Mouse (Mus musculus): ENCODE measurements around the gene Lhx5. TPM values are rescaled to one million over a fixed set of nuclear protein-coding genes. Genes with fewer than 3 reads are reported as not detected.
A peak's percentile ranks its signal among the peaks of the same experiment; 100 is the strongest.

The Lhx5 gene
- polyA plus RNA-seq, 1 experiment from 2014 or later = not detected

DNA sequence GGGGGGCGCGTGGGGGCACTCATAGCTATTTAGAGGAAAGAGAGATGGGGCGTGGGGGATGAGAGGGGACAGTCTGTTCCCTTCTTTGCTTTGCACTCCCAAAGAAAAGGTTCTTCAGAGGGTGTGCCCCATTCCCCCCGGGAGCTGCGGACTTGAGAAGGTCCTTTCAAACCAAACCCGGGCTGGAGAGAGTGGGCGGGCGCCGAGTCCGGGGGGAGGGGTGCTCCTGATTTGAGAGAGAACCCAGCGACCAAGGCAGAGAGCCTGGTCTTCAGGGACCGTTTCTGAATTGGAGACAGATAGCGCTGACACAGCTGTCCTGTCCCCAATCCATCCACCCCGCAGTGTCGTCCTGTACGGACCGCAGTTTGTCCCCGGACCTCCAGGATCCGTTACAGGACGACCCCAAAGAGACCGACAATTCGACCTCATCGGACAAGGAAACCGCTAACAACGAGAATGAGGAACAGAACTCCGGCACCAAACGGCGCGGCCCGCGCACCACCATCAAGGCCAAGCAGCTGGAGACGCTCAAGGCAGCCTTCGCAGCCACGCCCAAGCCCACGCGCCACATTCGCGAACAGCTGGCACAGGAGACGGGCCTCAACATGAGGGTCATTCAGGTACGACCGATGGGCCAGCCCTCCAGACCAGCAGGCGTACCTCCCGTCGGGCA, 3.6 kb downstream of the Lhx5 start:
- Histone ChIP-seq H3K4me1 (peaks cover 30% of the 10 kb centered on the region), H3K9ac (no peak overlapping the region), H3K9me3 (no peaks in the 10 kb centered on the region), H3K36me3 (no peaks in the 10 kb centered on the region), H3K4me2 (replicated peaks) (no peak overlapping the region; the same call in 1 of the 2 replicates), H3K4me3 (no peak overlapping the region), H3K27me3 (peaks cover 99% of the 10 kb centered on the region), H3K27ac (no peak overlapping the region)
- no peak for ATAC-seq (ENCODE audit: low FRiP score, low read depth)
- WGBS = under 1% methylated on average over 44 of the region's 44 CpGs

DNA sequence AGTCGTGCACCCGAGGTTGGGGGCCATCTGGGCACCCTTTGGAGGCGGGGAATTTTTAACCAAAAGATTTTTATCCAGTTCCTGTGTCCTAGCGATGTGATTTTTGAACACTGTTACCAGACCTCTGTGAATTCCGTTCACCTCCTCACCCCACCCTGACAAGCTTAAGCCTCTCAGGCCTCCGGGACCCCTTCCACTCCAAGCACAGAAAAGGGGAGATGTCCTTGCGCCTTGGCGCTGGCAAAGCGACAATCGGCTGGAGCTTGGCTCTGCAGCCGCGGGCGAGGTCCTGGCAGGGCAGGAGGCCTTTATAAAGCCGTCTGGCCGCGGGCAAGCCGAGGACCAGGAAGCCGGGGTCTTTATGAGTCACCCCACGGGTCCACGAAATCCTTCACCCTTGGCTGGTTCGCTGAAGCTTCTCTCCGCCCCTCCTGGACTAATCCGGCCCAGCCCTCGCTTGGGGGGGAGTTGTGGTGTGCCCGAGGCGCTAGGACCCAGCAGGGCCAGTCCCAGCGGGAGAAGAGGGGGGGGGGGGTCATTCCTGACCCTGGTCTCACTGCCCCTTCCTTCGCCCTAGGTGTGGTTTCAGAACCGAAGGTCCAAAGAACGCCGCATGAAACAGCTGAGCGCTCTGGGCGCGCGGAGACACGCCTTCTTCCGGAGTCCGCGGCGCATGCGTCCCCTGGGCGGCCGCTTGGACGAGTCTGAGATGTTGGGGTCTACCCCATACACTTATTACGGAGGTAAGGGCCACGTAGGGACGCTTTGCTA, 4.4 kb downstream of the Lhx5 start:
- Histone ChIP-seq H3K36me3 (no peaks in the 10 kb centered on the region), H3K27me3 (peaks cover 100% of the 10 kb centered on the region), H3K4me2 (replicated peaks) (peak overlapping the region; percentile 61), H3K27ac (no peak overlapping the region), H3K4me1 (peaks cover 33% of the 10 kb centered on the region), H3K9me3 (no peaks in the 10 kb centered on the region), H3K4me3 (peak overlapping the region; percentile 38), H3K9ac (no peak overlapping the region)
- WGBS = under 1% methylated on average over 47 of the region's 47 CpGs
- no peak; the same call in 1 of the 2 replicates for ATAC-seq (ENCODE audit: low FRiP score, low read depth)

DNA sequence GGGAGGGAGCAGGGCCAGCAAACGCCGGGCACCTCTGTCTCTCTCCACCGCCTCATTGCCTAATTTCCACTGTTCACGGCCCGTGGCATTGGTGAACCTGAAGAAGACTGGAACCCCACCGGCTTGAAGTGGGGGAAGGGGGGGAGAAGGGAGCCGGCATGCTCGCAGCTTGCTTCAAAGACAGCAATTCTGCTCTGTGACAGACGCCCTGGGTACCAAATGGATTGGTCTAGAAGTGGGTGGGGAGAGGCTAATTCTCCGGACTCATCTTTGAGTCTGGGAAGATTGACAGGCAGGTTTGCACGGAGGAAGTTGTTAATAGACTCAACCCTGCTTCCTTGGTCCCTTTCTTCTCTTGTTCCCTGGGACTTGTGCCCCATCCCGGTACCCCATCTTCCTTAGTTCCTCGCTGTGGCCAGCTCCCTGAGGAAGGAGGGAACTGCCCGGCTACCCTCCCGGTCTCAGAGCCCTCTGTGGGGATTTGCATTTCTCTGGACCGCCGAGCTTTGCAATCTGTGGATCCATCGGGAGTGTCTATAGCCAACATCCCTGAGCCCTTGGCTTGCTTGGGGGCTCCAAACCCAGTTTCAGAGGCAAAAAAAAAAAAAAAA, 5.5 kb downstream of the Lhx5 start:
- H3K27me3 ChIP-seq = peaks cover 96% of the 10 kb centered on the region
- no peak overlapping the region for H3K4me3 ChIP-seq
- no peak for ATAC-seq (ENCODE audit: low FRiP score, low read depth)
- peaks cover 29% of the 10 kb centered on the region for H3K4me1 ChIP-seq
- under 1% methylated on average over 18 of the region's 18 CpGs for WGBS
- H3K36me3 ChIP-seq = no peaks in the 10 kb centered on the region
- H3K27ac ChIP-seq = no peak overlapping the region
- H3K4me2 ChIP-seq (replicated peaks) = no peak overlapping the region
- no peaks in the 10 kb centered on the region for H3K9me3 ChIP-seq
- no peak overlapping the region for H3K9ac ChIP-seq

DNA sequence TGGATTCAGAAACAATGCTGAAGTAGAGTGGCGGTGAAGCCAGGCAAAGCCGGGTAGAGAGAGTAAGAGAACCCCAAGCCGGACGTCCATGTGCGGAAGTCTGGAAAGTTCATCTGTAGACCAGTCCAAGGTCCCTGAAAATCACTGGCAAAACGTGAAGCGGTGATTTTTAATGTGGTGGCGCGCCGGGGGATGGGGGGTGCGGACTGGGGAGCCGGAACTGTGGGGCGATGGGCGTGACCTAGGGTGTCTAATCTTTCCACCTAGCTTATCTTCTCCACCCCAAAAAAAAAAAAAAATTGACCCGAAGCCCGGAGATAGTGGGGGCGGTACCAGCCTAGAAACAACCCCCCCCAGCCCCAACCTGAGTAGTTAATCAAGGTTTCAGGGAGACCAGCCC, 6.0 kb downstream of the Lhx5 start:
- Histone ChIP-seq H3K4me3 (0 out of 2 replicates have a peak overlapping the region, but pooled peaks have one; percentile 22), H3K27me3 (peaks cover 96% of the 10 kb centered on the region), H3K36me3 (no peaks in the 10 kb centered on the region), H3K4me1 (peaks cover 25% of the 10 kb centered on the region), H3K9ac (no peak overlapping the region), H3K4me2 (replicated peaks) (no peak overlapping the region), H3K9me3 (no peaks in the 10 kb centered on the region), H3K27ac (no peak overlapping the region)
- ATAC-seq (ENCODE audit: low FRiP score, low read depth) = no peak
- WGBS = under 1% methylated on average over 17 of the region's 17 CpGs

DNA sequence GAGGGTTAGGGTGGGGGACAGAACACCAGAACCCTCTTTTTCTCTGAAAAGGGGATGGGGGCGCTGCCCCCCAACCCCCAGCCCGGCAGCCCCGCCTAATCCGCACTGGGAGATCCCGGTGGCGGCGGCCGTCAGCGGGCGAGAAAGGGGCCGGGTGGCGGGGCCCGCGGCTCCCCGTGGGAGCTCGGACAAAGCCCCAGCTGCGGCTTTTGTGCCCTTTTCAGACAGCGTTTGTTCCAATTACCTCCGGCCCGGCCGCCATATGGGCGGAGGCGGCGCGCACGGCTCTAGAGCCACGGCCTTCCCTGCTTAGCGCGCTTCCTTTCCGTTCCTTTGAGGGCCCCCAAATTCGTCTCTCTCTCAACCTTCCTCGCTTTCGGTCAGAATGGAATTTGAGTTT, 6.5 kb downstream of the Lhx5 start:
- Histone ChIP-seq H3K9me3 (no peaks in the 10 kb centered on the region), H3K36me3 (no peaks in the 10 kb centered on the region), H3K27me3 (peaks cover 96% of the 10 kb centered on the region), H3K4me3 (peak overlapping the region; percentile 22), H3K4me2 (replicated peaks) (0 out of 2 replicates have a peak overlapping the region, but pooled peaks have one; percentile 35), H3K27ac (no peak overlapping the region), H3K9ac (no peak overlapping the region), H3K4me1 (peaks cover 25% of the 10 kb centered on the region)
- under 1% methylated on average over 33 of the region's 33 CpGs for WGBS
- ATAC-seq (ENCODE audit: low FRiP score, low read depth) = no peak

DNA sequence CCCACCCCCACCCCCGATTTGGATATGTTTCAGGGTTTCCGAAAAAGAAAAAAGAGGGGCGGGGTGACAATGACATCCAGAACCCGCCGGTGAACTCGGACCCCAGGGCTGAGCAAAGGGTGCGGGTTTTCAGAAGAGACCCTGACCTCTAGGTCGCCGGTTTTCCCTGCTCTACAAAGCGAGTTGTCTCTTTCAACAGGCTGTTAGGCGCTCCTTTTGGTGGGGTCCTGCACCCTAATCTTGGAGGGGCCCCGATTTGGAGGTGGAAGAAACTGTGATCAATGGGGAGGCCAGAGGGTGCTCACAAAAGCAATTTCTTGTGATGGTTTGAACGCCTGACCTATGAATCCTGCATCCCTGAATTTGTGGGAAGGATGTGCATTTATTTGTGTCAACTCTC, 7.0 kb downstream of the Lhx5 start:
- Histone ChIP-seq H3K4me1 (peaks cover 25% of the 10 kb centered on the region), H3K9ac (no peak overlapping the region), H3K27ac (no peak overlapping the region), H3K36me3 (no peaks in the 10 kb centered on the region), H3K4me3 (no peak overlapping the region), H3K27me3 (peaks cover 96% of the 10 kb centered on the region), H3K4me2 (replicated peaks) (0 out of 2 replicates have a peak overlapping the region, but pooled peaks have one; percentile 35), H3K9me3 (no peaks in the 10 kb centered on the region)
- ATAC-seq (ENCODE audit: low FRiP score, low read depth) = no peak
- WGBS = under 1% methylated on average over 13 of the region's 13 CpGs

DNA sequence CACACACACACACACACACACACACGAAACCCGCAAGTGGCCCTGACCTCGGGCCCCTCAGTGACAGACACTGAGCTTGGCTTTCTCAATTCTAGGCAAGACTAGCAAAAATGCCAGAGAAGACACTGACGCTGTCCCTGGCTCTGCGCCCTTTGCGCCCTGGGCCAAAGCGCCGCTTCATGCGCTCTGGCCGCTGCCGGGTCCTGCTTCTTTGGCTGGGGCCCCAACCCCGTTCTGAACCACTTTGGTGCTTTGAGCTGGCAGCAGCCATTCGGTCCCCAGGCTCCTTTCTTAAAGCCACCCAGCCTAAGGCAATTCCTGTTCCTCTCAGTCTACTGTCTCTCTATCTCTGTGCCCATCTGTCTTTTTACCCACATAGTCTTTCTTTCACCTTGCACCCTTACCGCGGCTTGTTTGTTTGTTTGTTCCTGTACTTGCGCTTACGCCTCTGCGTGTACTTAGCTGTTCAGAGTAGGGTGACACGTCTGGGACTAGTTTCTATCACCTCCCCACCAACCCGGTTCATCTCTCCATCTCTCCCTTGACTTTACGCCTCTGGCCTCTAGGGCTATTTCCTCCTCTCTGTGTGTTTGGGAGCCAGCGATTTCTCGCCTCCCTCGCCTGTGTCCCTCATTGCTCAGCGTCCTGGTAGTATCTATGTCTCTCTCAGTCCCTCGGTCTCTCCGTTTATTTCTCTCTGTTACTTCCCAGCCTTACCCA, 7.7 kb downstream of the Lhx5 start:
- no peak overlapping the region for H3K9ac ChIP-seq
- H3K27ac ChIP-seq = no peak overlapping the region
- under 1% methylated on average over 27 of the region's 27 CpGs for WGBS
- peaks cover 25% of the 10 kb centered on the region for H3K4me1 ChIP-seq
- ATAC-seq (ENCODE audit: low FRiP score, low read depth) = no peak
- no peak overlapping the region; the same call in 1 of the 2 replicates for H3K4me2 ChIP-seq (replicated peaks)
- no peak overlapping the region for H3K4me3 ChIP-seq
- no peaks in the 10 kb centered on the region for H3K36me3 ChIP-seq
- no peaks in the 10 kb centered on the region for H3K9me3 ChIP-seq
- peaks cover 95% of the 10 kb centered on the region for H3K27me3 ChIP-seq

DNA sequence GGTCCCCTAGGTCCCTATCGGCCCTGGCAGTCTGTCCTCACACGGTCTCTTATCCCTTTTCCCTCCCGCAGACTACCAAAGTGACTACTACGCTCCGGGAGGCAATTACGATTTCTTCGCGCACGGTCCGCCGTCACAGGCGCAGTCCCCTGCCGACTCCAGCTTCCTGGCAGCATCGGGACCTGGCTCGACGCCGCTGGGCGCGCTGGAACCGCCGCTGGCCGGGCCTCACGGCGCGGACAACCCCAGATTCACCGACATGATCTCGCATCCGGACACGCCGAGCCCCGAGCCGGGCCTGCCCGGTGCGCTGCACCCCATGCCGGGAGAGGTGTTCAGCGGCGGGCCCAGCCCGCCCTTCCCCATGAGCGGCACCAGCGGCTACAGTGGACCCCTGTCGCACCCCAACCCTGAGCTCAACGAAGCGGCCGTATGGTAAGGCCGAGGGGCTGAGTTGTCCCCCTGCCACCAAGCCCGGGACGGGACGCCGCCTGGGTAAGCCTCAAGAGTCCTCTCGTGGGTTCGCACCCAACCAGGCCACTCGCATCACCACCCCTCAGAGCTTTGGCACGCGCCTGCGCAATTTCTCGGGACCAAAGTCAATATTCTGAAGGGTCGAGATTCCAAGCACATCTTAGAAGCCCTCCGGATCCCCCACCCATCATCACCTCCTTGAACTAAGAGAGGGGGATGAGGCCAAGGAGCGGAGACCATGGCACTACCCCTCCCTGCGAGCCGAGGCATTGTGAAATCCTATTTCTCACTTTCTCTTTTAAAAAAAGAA, 8.6 kb downstream of the Lhx5 start:
- Histone ChIP-seq H3K9ac (peak overlapping the region; percentile 39; the same call in 1 of the 2 replicates), H3K36me3 (no peaks in the 10 kb centered on the region), H3K4me1 (peaks cover 25% of the 10 kb centered on the region), H3K4me2 (replicated peaks) (peak overlapping the region; percentile 58), H3K27ac (no peak overlapping the region), H3K27me3 (peaks cover 95% of the 10 kb centered on the region), H3K9me3 (no peaks in the 10 kb centered on the region), H3K4me3 (peak overlapping the region; percentile 36)
- 1% methylated on average over 60 of the region's 61 CpGs for WGBS
- ATAC-seq (ENCODE audit: low FRiP score, low read depth) = no peak

DNA sequence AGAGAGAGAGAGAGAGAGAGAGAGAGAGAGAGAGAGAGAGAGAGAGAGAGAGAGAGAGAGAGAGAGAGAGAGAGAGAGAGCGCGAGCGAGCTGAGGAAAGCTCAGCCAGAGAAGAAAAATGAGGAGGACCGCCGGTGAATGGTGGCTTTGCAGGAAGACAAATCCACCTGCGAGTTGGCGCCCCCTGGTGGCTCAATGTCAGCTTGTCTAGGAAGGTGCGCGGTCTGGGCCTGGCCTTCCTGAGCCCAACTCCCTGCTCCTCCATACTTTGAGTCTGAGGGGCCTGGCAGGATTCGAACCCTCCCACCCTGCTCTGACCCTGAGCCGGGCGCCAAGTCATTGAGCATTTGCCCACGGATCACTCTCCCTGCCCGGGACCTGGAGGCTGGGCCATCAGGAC, 9.2 kb downstream of the Lhx5 start:
- H3K36me3 ChIP-seq = no peaks in the 10 kb centered on the region
- WGBS = 6% methylated on average over 14 of the region's 14 CpGs
- peaks cover 95% of the 10 kb centered on the region for H3K27me3 ChIP-seq
- no peak overlapping the region for H3K27ac ChIP-seq
- H3K9ac ChIP-seq = no peak overlapping the region
- H3K9me3 ChIP-seq = no peaks in the 10 kb centered on the region
- peak overlapping the region; percentile 58 for H3K4me2 ChIP-seq (replicated peaks)
- H3K4me3 ChIP-seq = peak overlapping the region; percentile 36
- peaks cover 21% of the 10 kb centered on the region for H3K4me1 ChIP-seq
- 0 out of 2 replicates have a peak, but pooled peaks have one; percentile 40 for ATAC-seq (ENCODE audit: low FRiP score, low read depth)

DNA sequence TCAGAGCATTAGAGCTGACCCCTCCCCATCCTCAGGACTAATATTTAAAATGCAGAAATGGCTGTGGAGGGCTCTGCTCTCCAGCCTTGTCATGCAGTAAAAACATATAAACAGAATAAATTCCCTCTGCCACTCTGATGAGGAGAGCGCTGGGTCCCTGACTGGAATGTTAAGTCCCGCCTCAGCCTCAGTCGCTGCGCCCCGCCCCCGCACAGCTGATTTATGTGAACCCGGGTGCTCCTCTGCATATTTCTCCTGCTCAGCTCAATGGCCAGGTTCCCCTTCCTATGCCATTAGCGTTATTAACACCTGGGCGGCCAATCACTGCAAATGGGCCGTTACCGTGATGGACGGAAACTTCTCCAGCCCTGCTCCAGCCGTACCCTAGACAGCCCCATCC, 15.8 kb downstream of the Lhx5 start:
- no peaks in the 10 kb centered on the region for H3K36me3 ChIP-seq
- no peak for ATAC-seq (ENCODE audit: low FRiP score, low read depth)
- H3K9me3 ChIP-seq = no peaks in the 10 kb centered on the region; the same call in 1 of the 2 replicates
- no peak overlapping the region for H3K9ac ChIP-seq
- no peaks in the 10 kb centered on the region for H3K4me1 ChIP-seq
- H3K4me3 ChIP-seq = no peak overlapping the region
- H3K4me2 ChIP-seq (replicated peaks) = no peak overlapping the region
- H3K27me3 ChIP-seq = peaks cover 73% of the 10 kb centered on the region
- WGBS = 28% methylated on average over 13 of the region's 13 CpGs
- H3K27ac ChIP-seq = no peak overlapping the region

DNA sequence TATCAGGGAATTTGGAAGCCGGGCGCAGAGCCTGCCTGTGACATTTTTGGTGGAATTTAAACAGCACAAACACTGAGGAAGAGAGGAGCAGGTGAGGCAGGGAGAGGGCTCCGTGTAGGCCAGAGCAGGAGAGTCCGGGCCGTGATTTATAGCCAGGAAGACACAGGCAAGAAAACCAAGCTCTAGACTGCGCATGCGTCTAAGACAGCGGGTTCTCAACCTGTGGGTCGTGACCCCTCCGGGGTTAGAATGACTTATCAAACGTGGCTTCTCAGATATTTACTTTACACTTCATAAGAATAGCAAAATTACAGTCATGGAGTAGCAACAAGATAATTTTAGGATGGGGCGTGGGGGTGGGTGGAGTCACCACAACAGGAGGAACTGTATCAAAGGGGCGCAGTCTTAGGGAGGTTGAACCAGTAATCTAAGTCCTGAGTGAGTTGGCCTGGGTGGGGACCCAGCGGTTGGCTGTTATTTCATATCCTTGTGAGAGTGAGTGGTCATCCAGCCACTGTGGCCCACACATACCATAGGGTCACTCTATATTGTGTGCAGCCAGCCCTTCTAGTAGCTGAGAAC, 23.3 kb downstream of the Lhx5 start:
- 41% methylated on average over 14 of the region's 14 CpGs for WGBS
- no peak for ATAC-seq (ENCODE audit: low FRiP score, low read depth)
- peaks cover 60% of the 10 kb centered on the region for H3K27me3 ChIP-seq

More for the DNA sequence above, 23.3 kb downstream of the Lhx5 start:
- Histone ChIP-seq H3K9ac (no peak overlapping the region), H3K27ac (no peak overlapping the region), H3K4me1 (0 out of 2 replicates have a peak, but pooled peaks cover 3% of the 10 kb centered on the region), H3K4me3 (no peak overlapping the region), H3K36me3 (no peaks in the 10 kb centered on the region), H3K4me2 (replicated peaks) (peak overlapping the region; percentile 31; the same call in 1 of the 2 replicates), H3K9me3 (no peaks in the 10 kb centered on the region)

Data from limb, embryonic 13.5 days (tissue).